Mouse (Mus musculus): ENCODE data around the gene Gnaq. TPM values are rescaled to one million over a fixed set of nuclear protein-coding genes. Genes with fewer than 3 reads are reported as not detected.
A peak's percentile ranks its signal among the peaks of the same experiment; 100 is the strongest.

The Gnaq gene
- total and polyA plus RNA-seq, 2 experiments from 2014 or later: 89.3 to 120 TPM

GRCm38 (mm10) chr19:16345516-16345915 is 212.9 kb downstream of the Gnaq start:
- H3K9ac ChIP-seq (replicated peaks; ENCODE audit: low read length, poor library complexity, severe bottlenecking): no peak overlapping the region
- WGBS: 99% methylated on average over 2 of the region's 2 CpGs
- DNase-seq (ENCODE audit: low spot score): no peak

DNA sequence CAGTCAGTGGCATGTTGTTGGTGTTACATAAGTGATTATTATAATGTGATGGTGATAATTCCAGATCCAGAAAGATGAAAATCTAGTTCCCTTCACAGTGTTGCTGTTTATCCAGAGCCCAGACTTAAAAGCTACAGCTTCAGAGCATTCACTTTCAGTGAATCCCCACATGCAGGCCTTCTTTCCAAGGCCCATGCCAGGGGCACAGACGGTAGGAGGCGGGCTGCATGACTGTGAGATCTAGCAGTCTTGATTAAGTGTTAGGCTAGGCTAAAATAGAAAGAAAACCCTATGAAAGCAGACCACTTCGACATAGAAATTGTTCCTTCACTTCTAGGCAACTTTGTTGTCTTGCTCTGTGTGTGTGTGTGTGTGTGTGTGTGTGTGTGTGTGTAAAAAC is 214.4 kb downstream of the Gnaq start:
- H3K36me3 ChIP-seq (ENCODE audit: insufficient read depth, low read length): no peaks in the 10 kb centered on the region
- H3K27me3 ChIP-seq (ENCODE audit: insufficient read depth, low read length): no peaks in the 10 kb centered on the region
- no peak overlapping the region for H3K4me3 ChIP-seq (ENCODE audit: low read depth, low read length)
- ATAC-seq (ENCODE audit: low FRiP score) (no peak), DNase-seq (ENCODE audit: low spot score) (no peak)
- H3K9me3 ChIP-seq (ENCODE audit: low read length): no peaks in the 10 kb centered on the region
- no peak for TF ChIP-seq CTCF (IDR thresholded peaks at IDR 0.05)
- no peak overlapping the region for H3K4me2 ChIP-seq (ENCODE audit: low read depth, low read length, poor library complexity, severe bottlenecking)
- WGBS: 94% methylated on average over 3 of the region's 3 CpGs
- H3K4me1 ChIP-seq (ENCODE audit: insufficient read depth, low read length): no peaks in the 10 kb centered on the region
- H3K9ac ChIP-seq (replicated peaks; ENCODE audit: low read length, poor library complexity, severe bottlenecking): no peak overlapping the region
- no peak overlapping the region for H3K27ac ChIP-seq (ENCODE audit: low read depth, low read length)

More at GRCm38 (mm10) chr19:16345516-16345915, 212.9 kb downstream of the Gnaq start:
- no peaks in the 10 kb centered on the region for H3K9me3 ChIP-seq (ENCODE audit: low read length)
- H3K36me3 ChIP-seq (ENCODE audit: insufficient read depth, low read length): no peaks in the 10 kb centered on the region
- H3K27me3 ChIP-seq (ENCODE audit: insufficient read depth, low read length): no peaks in the 10 kb centered on the region
- no peak overlapping the region for H3K4me3 ChIP-seq (ENCODE audit: low read depth, low read length)
- ATAC-seq (ENCODE audit: low FRiP score): no peak
- H3K27ac ChIP-seq (ENCODE audit: low read depth, low read length): no peak overlapping the region
- TF ChIP-seq CTCF (IDR thresholded peaks at IDR 0.05): no peak
- no peak overlapping the region for H3K4me2 ChIP-seq (ENCODE audit: low read depth, low read length, poor library complexity, severe bottlenecking)
- H3K4me1 ChIP-seq (ENCODE audit: insufficient read depth, low read length): no peaks in the 10 kb centered on the region

DNA sequence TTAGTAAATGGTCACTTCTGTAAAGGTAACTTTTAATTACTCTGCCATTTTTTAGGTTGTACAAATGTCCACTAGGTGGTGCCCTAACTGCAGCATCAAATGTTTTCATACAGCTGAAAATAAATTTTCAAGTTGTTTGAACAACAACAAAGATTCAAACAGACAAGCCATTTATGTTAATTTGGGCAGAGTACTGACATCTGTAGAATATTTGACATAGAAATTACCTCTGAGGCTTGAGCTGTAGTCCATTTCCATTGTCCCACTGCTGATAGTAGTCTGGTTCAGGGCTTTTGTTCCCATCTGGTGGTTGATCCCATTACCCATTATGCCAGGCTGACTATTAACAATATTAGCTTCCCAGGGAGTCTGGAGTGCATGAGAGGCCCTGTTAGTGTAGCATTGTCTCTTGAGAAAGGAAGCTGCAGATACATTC is 221.1 kb downstream of the Gnaq start:
- H3K4me2 ChIP-seq (ENCODE audit: low read depth, low read length, poor library complexity, severe bottlenecking): no peak overlapping the region
- H3K27ac ChIP-seq (ENCODE audit: low read depth, low read length): no peak overlapping the region
- H3K36me3 ChIP-seq (ENCODE audit: insufficient read depth, low read length): no peaks in the 10 kb centered on the region
- no peaks in the 10 kb centered on the region for H3K27me3 ChIP-seq (ENCODE audit: insufficient read depth, low read length)
- DNase-seq (ENCODE audit: low spot score) (peak; percentile 48), ATAC-seq (ENCODE audit: low FRiP score) (no peak)
- no peak overlapping the region for H3K4me3 ChIP-seq (ENCODE audit: low read depth, low read length)
- H3K9ac ChIP-seq (replicated peaks; ENCODE audit: low read length, poor library complexity, severe bottlenecking): no peak overlapping the region
- no peaks in the 10 kb centered on the region for H3K4me1 ChIP-seq (ENCODE audit: insufficient read depth, low read length)
- peak; percentile 80 for TF ChIP-seq CTCF (IDR thresholded peaks at IDR 0.05)
- H3K9me3 ChIP-seq (ENCODE audit: low read length): no peaks in the 10 kb centered on the region

DNA sequence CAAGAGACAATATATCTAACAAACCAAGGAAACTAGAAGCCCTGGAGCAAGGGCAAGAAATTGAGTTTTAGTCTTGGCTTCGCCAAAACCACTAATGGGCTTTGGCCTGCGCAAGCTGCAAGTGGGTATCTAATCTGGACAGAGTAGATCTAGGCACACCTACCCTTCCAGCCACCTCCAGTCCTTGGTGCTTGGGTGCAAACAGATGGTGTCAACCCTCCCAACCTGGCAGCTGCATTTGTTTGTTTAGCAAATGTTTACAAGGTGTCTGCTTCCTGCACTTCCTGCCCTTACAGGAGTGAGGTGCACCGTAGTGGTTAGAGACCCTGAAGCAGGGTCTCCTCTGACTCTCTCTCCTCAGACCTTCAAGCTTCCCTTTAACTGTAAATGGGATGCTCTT is 225.5 kb downstream of the Gnaq start:
- no peak for TF ChIP-seq CTCF (IDR thresholded peaks at IDR 0.05)
- no peak overlapping the region for H3K4me3 ChIP-seq (ENCODE audit: low read depth, low read length)
- no peaks in the 10 kb centered on the region for H3K36me3 ChIP-seq (ENCODE audit: insufficient read depth, low read length)
- H3K4me2 ChIP-seq (ENCODE audit: low read depth, low read length, poor library complexity, severe bottlenecking): no peak overlapping the region
- no peaks in the 10 kb centered on the region for H3K9me3 ChIP-seq (ENCODE audit: low read length)
- 89% methylated on average over 3 of the region's 3 CpGs for WGBS
- H3K4me1 ChIP-seq (ENCODE audit: insufficient read depth, low read length): no peaks in the 10 kb centered on the region
- H3K9ac ChIP-seq (replicated peaks; ENCODE audit: low read length, poor library complexity, severe bottlenecking): no peak overlapping the region
- H3K27ac ChIP-seq (ENCODE audit: low read depth, low read length): no peak overlapping the region
- H3K27me3 ChIP-seq (ENCODE audit: insufficient read depth, low read length): no peaks in the 10 kb centered on the region
- ATAC-seq (ENCODE audit: low FRiP score) (no peak), DNase-seq (ENCODE audit: low spot score) (no peak)

DNA sequence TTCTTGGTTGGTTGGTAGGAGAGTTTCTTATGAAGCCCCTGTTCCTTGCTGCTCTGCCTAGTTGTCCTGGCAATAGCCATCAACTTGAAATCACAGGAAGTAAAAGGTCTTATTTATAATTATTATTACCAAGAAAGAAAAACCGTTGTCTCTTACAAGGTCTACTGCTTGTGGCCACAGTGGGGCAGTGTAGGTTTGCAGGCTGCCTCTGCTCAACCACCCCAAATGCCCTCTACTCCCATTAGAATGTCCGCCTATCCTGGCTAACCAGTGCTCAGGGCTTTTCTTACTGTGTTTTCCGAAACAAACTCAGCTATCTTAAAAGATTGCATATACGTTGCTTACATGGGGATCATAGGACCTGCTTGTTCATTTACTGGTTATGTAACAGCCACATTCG is 226.3 kb downstream of the Gnaq start:
- 73% methylated on average over 5 of the region's 5 CpGs for WGBS
- peak; percentile 54 for DNase-seq (ENCODE audit: low spot score)

DNA sequence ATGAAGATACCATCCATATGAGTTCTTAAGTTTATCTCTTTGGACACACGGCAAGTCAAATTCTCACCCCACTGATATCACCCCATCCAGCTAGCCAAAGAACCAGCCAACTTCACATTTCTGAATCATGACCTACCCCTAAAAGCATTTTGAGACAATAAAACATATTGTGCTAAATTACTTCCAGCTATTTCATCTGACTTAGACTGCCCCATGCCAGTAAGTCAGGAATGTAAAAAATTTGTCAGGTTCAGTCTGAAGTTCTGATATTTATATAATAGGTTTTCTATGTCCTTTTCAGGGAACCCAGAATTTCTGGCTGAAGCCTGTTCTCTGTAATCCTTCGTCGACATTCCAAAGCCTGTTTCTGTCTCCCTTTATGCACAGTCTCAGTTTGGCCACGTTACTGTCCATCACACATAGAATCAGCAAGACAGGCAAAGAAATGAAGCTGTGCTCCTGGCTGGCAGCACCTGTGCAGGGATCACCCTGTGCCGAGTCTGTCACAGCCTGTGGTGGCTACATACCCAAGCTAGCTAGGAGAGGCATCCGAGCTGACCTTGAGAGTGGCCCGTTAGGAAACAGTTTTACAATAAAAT is 233.9 kb downstream of the Gnaq start:
- Histone ChIP-seq H3K27ac (ENCODE audit: low read depth, low read length) (0 out of 2 replicates have a peak overlapping the region, but pooled peaks have one; percentile 18), H3K4me2 (ENCODE audit: low read depth, low read length, poor library complexity, severe bottlenecking) (no peak overlapping the region), H3K9ac (replicated peaks; ENCODE audit: low read length, poor library complexity, severe bottlenecking) (no peak overlapping the region), H3K36me3 (ENCODE audit: insufficient read depth, low read length) (no peaks in the 10 kb centered on the region), H3K4me1 (ENCODE audit: insufficient read depth, low read length) (peaks cover 6% of the 10 kb centered on the region; the same call in 1 of the 2 replicates), H3K27me3 (ENCODE audit: insufficient read depth, low read length) (no peaks in the 10 kb centered on the region), H3K9me3 (ENCODE audit: low read length) (no peaks in the 10 kb centered on the region), H3K4me3 (ENCODE audit: low read depth, low read length) (no peak overlapping the region)
- ATAC-seq (ENCODE audit: low FRiP score) (no peak), DNase-seq (ENCODE audit: low spot score) (no peak)
- 68% methylated on average over 7 of the region's 7 CpGs for WGBS
- no peak for TF ChIP-seq CTCF (IDR thresholded peaks at IDR 0.05)

More for the DNA sequence above, 226.3 kb downstream of the Gnaq start:
- H3K4me3 ChIP-seq (ENCODE audit: low read depth, low read length): no peak overlapping the region
- no peaks in the 10 kb centered on the region for H3K36me3 ChIP-seq (ENCODE audit: insufficient read depth, low read length)
- no peak overlapping the region for H3K4me2 ChIP-seq (ENCODE audit: low read depth, low read length, poor library complexity, severe bottlenecking)
- H3K9me3 ChIP-seq (ENCODE audit: low read length): no peaks in the 10 kb centered on the region
- no peak overlapping the region for H3K27ac ChIP-seq (ENCODE audit: low read depth, low read length)
- H3K4me1 ChIP-seq (ENCODE audit: insufficient read depth, low read length): no peaks in the 10 kb centered on the region
- H3K9ac ChIP-seq (replicated peaks; ENCODE audit: low read length, poor library complexity, severe bottlenecking): no peak overlapping the region
- ATAC-seq (ENCODE audit: low FRiP score): peak; percentile 54; the same call in 1 of the 2 replicates
- peak; percentile 77 for TF ChIP-seq CTCF (IDR thresholded peaks at IDR 0.05)
- no peaks in the 10 kb centered on the region for H3K27me3 ChIP-seq (ENCODE audit: insufficient read depth, low read length)

Measured in midbrain, postnatal 0 days (tissue).